Mouse (Mus musculus): ENCODE results near the gene Sp1.

DNA sequence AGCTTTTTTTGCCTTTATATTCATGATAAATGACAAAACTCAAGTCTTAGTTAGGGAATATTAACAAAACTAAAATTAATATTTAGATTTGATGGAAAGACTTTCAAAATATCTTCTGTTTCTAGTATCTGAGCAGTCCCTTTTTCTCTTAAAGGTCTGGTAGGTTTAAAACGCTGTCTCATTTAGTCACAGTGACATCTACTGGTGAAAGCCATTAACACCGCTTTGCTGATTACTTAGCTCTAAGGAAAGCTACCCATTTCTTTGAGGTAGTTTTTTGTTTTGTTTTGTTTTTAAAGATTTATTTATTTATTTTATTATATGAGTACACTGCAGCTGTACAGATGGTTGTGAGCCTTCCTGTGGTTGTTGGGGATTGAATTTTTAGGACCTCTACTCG is 15.5 kb downstream of the Sp1 start:
- TF ChIP-seq CTCF (IDR thresholded peaks at IDR 0.05; ENCODE audit: low read depth) (peak; percentile 66), EP300 (IDR thresholded peaks at IDR 0.05; ENCODE audit: low read depth) (no peak)

All from heart, postnatal 0 days (tissue).